Mouse (Mus musculus) bone marrow macrophage, adult 2 months (primary cell): Measurements from ENCODE around the gene Cbx3. TPM values are rescaled to one million over a fixed set of nuclear protein-coding genes. Genes with fewer than 3 reads are reported as not detected.
A peak's percentile ranks its signal among the peaks of the same experiment; 100 is the strongest.

Experiments used
- H3K27ac ChIP-seq: 2 replicates; pipeline ENCODE4 v1.5.1; 2012; ENCODE audit warnings: low read depth, low read length; ENCODE audit not compliant: insufficient read depth
- H3K4me1 ChIP-seq: 2 replicates; pipeline ENCODE4 v1.6.1; 2012; ENCODE audit warnings: low read length; ENCODE audit not compliant: control insufficient read depth, insufficient read depth
- H3K4me3 ChIP-seq: 2 replicates; pipeline ENCODE4 v1.5.1; 2012; ENCODE audit warnings: mild to moderate bottlenecking, low read length, moderate library complexity; ENCODE audit not compliant: insufficient read depth
- CTCF ChIP-seq: IDR thresholded peaks from 2 replicates; pipeline ENCODE4 v1.5.1; 2012; ENCODE audit warnings: low read depth, mild to moderate bottlenecking, low read length, moderate library complexity
- POLR2A ChIP-seq: IDR thresholded peaks from 2 replicates; pipeline ENCODE4 v1.6.1; 2012; ENCODE audit warnings: mild to moderate bottlenecking, low read depth, low read length, borderline replicate concordance
- polyA plus RNA-seq: library from polyadenylated mRNA; stranded (reverse); fragments of >200 nt; gene quantifications from 2 replicates; pipeline ENCODE4 v1.2.4, GENCODE M21; 2012; ENCODE audit not compliant: missing spikeins, insufficient read depth, insufficient read length

Gene Cbx3
- polyA plus RNA-seq, 1 experiment = 108 TPM

GRCm38 (mm10) chr6:51486731-51487130 is 16.6 kb downstream of the Cbx3 start:
- TF ChIP-seq CTCF (no peak), POLR2A (no peak)
- Histone ChIP-seq H3K27ac (no peak overlapping the region), H3K4me1 (no peaks in the 10 kb centered on the region), H3K4me3 (no peak overlapping the region)

GRCm38 (mm10) chr6:51489787-51490186 is 19.6 kb downstream of the Cbx3 start:
- no peaks in the 10 kb centered on the region for H3K4me1 ChIP-seq
- no peak overlapping the region for H3K27ac ChIP-seq
- no peak for TF ChIP-seq CTCF
- TF ChIP-seq POLR2A = no peak
- H3K4me3 ChIP-seq = no peak overlapping the region

- H3K4me3 ChIP-seq = no peak overlapping the region
- no peak overlapping the region for H3K27ac ChIP-seq
- no peak for TF ChIP-seq CTCF
- no peak for TF ChIP-seq POLR2A
- H3K4me1 ChIP-seq = no peaks in the 10 kb centered on the region
These were observed 27.4 kb downstream of the Cbx3 start for GRCm38 (mm10) chr6:51497321-51498111.

GRCm38 (mm10) chr6:51505671-51506070 is 35.5 kb downstream of the Cbx3 start:
- no peak for TF ChIP-seq POLR2A
- no peak for TF ChIP-seq CTCF
- Histone ChIP-seq H3K27ac (no peak overlapping the region), H3K4me3 (no peak overlapping the region), H3K4me1 (peaks cover 11% of the 10 kb centered on the region)

- Histone ChIP-seq H3K4me3 (no peak overlapping the region), H3K27ac (no peak overlapping the region), H3K4me1 (peaks cover 14% of the 10 kb centered on the region)
- TF ChIP-seq CTCF (no peak), POLR2A (no peak)
These were observed 37.4 kb downstream of the Cbx3 start for GRCm38 (mm10) chr6:51507556-51507955.

GRCm38 (mm10) chr6:51508750-51509648 is 38.8 kb downstream of the Cbx3 start:
- Histone ChIP-seq H3K27ac (no peak overlapping the region), H3K4me1 (peaks cover 14% of the 10 kb centered on the region), H3K4me3 (peak overlapping the region; percentile 17; the same call in 1 of the 2 replicates)
- TF ChIP-seq POLR2A = no peak
- TF ChIP-seq CTCF = 0 out of 2 replicates have a peak, but pooled peaks have one; percentile 13

- Histone ChIP-seq H3K27ac (no peak overlapping the region), H3K4me1 (peaks cover 14% of the 10 kb centered on the region), H3K4me3 (no peak overlapping the region)
- TF ChIP-seq POLR2A = no peak
- TF ChIP-seq CTCF = peak; percentile 63
These were observed 39.9 kb downstream of the Cbx3 start for GRCm38 (mm10) chr6:51510094-51510493.

GRCm38 (mm10) chr6:51510946-51511345 is 40.8 kb downstream of the Cbx3 start:
- H3K4me3 ChIP-seq = no peak overlapping the region
- TF ChIP-seq CTCF = no peak
- no peak for TF ChIP-seq POLR2A

GRCm38 (mm10) chr6:51513745-51514144 is 43.6 kb downstream of the Cbx3 start:
- Histone ChIP-seq H3K27ac (no peak overlapping the region), H3K4me1 (peaks cover 8% of the 10 kb centered on the region; the same call in 1 of the 2 replicates), H3K4me3 (no peak overlapping the region)
- no peak for TF ChIP-seq CTCF
- no peak for TF ChIP-seq POLR2A

More at GRCm38 (mm10) chr6:51510946-51511345, 40.8 kb downstream of the Cbx3 start:
- Histone ChIP-seq H3K27ac (no peak overlapping the region), H3K4me1 (peaks cover 11% of the 10 kb centered on the region)

GRCm38 (mm10) chr6:51514860-51515259 is 44.7 kb downstream of the Cbx3 start:
- Histone ChIP-seq H3K4me3 (no peak overlapping the region), H3K4me1 (peaks cover 6% of the 10 kb centered on the region; the same call in 1 of the 2 replicates), H3K27ac (no peak overlapping the region)
- TF ChIP-seq CTCF = no peak
- TF ChIP-seq POLR2A = no peak
